Mouse (Mus musculus) lung, postnatal 4 days (tissue): Measurements from ENCODE around the gene Thsd4.

Experiments
- DNase-seq, 2 experiments: peaks; one replicate each; pipeline ENCODE4 v3.0.0; 2021

Gene Thsd4

GRCm38 (mm10) chr9:60516379-60516778 is 5.5 kb downstream of the Thsd4 start:
- no peak for DNase-seq

DNA sequence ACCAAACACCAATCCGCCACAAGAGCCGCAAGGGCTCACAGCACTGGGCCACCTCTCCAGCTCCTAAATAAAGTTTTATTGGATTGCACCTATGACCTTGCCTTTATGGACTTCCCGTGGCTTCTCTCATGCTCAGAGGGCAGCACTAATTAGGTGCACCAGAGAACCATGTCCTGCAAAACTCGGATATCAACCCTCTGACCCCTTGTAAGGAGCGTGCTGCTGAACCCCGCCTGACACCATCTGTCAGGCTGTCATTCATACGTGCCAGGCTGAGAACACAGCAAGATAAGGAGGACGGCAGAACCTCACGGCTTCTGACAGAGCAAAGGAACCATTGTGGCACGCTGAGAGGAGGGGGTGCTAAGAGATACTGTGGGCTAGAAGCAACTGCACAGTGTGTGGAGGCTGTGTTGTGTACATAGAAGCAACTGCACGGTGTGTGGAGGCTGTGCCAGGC is 8.5 kb downstream of the Thsd4 start:
- no peak for DNase-seq

DNA sequence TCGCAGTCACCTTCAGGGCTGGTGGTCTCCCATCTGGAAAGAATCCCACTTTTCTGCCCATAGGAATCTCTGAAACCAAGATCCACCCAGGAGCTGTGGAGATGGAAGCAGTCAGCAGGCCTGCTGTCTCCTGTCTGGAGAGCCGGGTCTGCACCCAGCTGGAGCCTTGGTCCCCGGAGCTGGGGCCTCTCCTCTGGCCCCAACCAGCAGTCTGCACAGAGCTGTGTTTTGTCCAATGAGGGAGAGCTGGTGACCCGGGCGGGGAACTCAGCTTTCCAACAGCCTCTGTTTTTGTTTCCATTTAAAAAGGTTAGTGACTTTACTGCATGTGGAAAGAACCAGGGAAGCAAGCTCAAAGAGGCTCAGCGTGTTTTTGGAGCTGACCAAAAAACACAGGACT is 11.0 kb downstream of the Thsd4 start:
- DNase-seq, result peak in 1 of 2 experiments; percentile 24

DNA sequence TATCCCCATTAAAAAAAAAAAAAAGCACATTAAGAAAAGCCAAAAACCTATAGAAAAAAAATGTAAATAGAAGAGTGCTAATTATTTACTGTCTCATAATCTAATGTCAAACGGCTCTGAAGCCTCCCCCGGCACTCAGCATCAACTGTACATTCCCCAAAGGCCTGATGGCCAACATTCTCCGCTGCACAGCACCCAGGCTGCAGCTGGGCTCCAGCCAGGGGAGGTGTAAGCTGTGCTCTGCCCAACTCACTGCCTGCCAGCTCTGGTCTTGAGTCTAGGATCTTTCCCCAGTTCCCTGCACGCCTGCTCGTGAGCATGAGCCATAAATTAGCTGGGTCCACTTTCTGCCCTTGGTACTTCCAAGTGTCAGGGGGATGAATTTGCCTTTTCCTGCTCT is 15.7 kb downstream of the Thsd4 start:
- DNase-seq, result peak in 1 of 2 experiments; percentile 62

DNA sequence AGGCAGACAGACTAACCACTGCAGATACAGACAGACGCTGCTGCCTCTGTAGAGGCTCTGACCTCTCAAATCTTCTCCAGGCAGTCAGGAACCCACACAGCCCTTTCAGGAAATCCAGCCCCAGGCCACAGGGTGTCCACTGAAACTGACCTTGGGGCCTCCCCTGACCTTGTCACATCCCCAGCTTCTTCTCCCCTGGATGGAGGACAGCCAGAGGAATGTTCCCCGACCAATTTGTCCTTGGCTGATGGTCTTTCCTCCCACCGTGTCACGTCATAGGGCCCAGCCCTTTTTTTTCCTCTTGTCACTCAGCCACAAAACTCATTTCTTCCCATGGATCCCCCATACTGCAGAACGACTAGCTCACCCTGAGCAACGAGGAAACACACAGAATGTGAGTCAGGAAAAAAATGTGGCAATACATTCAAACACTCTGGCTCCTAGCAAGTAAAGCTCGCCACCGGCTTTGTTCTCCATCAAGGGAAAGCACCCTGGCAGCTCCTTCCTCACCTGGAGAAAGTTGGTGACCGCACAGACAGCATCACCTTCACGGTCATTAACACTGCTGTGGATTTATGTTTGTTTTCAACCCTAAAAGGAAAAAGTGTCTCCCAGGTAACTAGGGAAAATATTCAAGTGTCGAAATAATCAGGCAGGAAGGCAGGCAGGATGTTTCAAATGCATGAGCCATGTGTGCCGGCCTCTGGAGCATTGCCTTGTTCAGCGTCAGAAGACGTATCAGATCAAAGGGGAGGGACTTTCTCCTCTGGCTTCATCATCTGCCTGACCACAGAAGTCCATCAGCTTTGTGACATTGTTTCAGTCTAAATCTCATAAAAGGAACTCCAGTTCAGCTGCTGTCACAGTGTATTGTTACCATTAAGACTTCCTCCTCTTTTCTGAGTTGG is 17.2 kb downstream of the Thsd4 start:
- peak in 1 of 2 experiments; percentile 20 for DNase-seq

DNA sequence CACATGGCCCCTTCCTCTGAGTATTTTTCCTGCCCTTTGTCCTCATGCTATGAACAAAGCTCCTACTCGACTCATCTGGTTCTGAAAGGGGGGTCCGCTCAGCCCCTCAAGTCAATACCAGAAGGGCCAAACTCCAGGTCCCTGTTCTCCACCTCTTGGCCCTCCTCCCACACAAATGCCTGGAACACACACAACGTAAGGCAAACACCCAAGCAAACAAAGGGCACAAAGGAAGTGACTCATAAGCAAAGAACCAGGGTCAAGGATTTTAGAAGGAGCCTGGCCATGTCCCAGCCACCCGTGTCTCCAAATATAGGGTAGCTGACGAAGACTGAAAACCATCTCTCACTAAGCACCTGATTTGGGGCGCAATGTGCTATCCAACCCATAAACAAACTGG is 19.6 kb downstream of the Thsd4 start:
- peak; percentile 38 to 52 for DNase-seq

GRCm38 (mm10) chr9:60501504-60502179 is 20.2 kb downstream of the Thsd4 start:
- DNase-seq, result no peak

DNA sequence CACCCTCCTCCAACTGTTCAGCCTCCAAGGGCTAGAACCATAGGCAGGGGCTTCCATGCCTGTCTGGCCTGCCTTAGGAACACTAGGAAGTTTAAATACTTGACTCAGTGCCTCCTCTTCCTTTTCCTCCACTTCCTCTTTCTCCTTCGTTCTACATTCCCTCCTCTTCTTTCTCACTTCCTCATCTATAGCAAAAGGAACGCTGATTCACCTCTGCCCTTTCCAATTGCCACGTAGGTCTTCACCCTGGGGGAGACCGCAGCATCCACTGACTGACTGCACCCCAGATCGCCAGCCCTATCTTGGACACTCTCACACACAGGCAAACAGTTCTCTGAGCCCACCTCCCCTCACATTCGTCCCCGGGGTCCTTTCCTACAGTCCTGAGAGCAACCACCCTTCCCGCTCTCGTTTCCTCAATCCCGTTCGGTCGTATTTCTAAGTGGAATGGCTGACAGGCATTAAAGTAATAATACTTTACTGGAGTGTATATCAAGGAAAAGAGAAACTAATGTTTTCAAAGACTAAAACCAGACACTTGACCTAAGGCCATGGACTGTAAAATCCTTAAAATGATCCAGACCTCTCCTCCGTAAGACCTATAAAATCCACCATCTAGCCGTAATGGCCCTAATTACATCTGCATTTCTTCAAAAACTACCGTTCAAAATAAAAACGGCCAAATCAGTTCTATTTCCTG is 29.4 kb downstream of the Thsd4 start:
- no peak for DNase-seq

DNA sequence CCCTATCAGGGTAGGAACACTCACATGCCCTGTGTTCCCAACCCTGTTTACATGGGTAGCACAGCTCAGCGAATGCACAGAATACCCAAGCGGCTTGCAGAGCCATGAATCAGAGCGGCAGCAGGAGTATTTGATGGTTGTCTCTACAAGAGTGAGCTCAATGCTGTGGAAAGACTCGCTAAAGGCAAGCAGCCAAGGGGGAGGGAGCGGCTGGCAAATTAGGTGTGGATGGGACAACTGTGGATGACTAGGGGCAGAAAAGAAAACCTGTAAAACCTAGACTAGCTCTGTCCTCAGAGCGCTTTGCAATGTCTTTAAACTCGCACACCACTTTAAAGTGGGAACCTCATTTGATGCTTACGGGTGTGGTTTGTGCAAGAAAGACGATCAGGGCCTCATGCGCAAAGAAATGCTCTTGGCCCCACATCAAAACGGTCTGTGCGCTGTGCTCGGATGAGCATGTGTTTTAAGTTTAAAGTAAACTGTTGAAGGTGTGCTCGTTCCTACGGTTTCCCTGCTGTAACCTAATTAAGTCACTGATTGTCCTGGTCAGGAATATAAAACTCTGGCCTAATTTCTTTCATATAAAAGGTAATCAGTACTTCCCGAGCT is 30.3 kb downstream of the Thsd4 start:
- DNase-seq, result no peak

DNA sequence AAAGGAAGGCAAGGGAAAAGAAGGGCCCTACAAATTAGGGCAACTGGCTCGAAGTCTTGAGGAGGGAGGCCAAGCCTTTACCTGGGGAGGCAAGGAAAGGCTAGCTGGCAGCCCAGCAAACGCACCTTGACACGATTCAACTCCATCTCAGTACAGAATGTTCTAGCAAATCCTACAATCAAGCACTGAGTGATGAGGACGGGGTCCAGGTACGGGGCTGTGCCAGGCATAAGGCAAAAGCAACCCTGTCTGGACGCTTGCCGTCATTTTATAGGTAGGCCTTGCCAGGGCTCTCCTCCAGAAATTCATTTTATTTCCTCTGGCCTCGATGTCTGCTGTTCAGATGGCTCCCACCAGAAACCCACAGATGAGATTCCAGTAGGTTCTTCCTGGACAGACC is 30.8 kb downstream of the Thsd4 start:
- DNase-seq, result no peak

- DNase-seq, result no peak
These were observed 33.0 kb downstream of the Thsd4 start for GRCm38 (mm10) chr9:60488816-60489215.

DNA sequence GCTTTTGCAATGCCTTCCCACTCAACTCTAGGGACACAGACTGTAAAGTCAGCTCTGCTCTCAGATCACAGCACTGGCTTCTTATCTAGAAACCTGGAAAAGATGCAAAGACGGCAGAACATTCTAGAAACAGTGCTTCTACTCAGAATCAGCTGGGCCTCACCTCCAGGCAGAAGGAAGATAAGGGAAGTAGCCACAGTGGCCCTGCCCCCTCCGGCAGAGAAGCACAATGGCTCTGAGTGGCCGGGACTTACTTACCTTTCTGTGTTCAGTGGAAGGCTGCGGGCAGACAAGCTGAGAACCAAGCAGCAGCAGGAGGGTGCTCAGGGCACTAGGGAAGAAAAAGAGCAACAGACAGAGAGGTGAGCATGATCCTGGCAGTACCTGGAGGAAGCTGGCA is 39.7 kb downstream of the Thsd4 start:
- no peak for DNase-seq

DNA sequence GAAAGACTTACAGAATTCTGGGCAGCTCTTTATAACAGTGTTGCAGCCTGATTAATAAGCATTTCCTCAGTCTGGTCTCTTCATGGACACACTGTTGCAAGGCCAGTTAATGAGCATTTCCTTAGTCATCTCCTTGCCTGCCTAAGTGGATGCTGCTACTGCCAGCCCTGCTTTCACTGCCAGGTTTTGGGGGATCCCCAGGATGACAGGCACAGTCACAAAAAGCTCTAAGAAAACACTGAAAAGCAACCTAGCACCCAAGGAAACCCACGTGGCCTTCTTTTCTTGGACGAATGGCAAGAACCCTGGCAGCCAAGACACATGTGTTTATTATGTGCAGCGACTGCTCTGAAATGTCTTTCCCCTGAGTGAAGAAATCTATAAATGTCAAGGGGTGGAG is 41.8 kb downstream of the Thsd4 start:
- DNase-seq, result peak; percentile 59 to 85

- DNase-seq, result no peak
These were observed 43.0 kb downstream of the Thsd4 start for GRCm38 (mm10) chr9:60478806-60479205.

GRCm38 (mm10) chr9:60477991-60478750 is 43.7 kb downstream of the Thsd4 start:
- DNase-seq, result peak; percentile 58 to 78

DNA sequence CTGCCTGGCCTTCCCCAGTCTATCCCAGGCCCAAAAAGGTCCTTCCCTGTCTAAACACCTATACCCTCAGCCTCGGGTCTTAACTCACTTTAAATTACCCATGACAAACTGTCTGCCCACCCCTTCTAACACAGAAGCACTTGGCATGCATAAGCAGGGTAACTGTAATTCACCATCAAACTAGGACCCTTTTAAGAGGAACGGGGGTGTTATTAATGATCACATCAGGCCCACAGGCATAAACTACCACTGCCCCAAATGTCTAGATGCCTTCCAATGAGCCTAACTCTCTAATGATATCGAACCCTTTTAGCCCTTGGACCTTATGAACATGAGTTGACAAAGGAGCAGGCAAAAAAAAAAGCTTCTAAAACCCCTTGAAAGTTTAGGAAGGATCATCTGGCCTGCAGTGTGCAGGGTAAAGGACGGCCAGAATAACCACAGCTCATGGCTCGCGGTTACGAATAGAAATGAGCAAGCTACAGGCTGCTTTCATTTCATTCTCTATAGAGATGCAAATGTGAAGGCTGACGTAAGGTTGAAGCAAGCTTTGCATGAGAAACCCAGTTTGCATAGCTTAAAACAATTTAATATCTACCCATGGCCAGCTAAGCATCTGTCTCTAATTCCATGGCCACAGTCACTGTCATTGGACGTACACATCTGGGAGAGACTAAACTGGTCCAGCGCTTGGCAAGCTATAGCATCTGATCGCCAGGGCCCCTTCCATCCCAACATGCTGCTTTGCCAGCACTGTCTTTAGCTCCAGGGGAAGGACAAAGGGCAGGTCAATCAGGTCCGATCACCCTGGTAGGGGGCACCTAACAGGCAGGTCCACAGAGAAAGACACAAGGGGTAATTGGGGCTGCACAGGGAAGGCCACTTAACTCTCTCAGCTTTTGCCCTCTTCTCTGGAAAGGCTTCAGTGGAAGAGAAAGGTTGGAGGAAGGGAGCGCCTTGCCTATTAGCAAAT is 61.5 kb downstream of the Thsd4 start:
- DNase-seq, result no peak

- no peak for DNase-seq
These were observed 63.3 kb downstream of the Thsd4 start for GRCm38 (mm10) chr9:60458468-60458962.

DNA sequence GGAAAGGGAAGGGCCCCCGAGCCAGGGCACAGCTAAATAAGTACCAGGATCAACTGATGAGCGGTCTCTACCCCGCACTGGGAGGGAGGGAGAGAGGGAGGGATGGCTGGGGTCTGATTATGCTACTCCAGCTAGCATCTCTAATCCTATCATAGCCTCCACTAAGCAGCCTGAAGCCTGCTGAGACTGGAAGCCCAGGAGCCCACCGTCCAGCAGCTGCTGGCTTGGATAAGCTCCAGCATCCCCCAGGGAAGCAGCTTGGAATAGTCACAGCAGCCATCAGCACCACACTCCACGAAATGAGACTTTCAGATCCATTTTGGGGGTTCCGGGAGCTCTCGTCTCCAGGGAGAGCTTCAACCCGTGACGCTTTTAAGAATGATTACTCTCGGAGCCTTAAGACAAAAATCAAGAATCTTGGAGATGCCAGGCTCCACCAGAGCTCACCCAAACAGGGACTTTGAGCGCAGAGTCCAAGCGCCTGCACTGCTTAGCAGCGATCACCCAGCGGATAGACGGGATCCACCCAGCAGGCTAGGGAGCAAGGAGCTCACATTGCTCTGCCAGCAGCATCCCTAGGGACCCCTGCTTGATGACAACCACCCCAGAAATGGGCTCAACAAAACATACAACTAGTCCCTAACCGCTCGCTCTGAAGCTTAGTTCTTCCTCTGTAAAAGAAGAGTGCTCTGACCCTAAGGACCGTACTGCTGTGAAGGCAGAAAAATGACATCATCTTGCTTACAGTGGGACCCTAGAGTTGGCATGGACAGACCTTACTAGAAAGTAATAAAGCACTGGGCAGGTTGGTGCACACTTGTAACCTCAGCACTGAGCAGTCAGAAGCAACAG is 64.3 kb downstream of the Thsd4 start:
- DNase-seq, result peak; percentile 24 to 46

GRCm38 (mm10) chr9:60456651-60457050 is 65.2 kb downstream of the Thsd4 start:
- no peak for DNase-seq
